Mouse (Mus musculus): ENCODE measurements around the gene Rgs7bp. TPM values are rescaled to one million over a fixed set of nuclear protein-coding genes. Genes with fewer than 3 reads are reported as not detected.

Gene Rgs7bp
- polyA plus RNA-seq, 1 experiment from 2014 or later, result 14.0 TPM

DNA sequence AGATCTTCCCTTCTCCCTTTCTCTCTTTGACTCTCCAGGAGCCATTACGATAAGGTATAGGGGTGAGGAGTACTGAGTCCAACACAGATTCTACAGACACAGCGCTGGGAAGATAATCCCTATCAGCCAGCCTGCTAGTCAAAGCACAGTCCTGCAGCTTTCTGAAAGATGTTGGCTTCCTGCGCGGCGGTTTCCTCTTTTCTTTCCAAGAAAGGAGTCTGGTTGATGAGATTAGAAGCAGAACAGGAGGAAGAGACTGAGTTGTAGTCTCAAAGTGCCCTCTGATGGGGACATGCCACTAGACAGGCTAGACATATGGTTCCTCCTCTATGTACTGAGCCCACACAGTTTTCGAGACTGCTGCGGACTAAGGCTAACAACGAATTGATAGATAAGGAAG is 6.1 kb downstream of the Rgs7bp start:
- peaks cover 7% of the 10 kb centered on the region; the same call in 1 of the 2 replicates for H3K27me3 ChIP-seq
- 83% methylated on average over 8 of the region's 8 CpGs for WGBS
- ATAC-seq (ENCODE audit: low read depth), result no peak
- no peaks in the 10 kb centered on the region for H3K9me3 ChIP-seq
- H3K9ac ChIP-seq, result no peak overlapping the region
- no peaks in the 10 kb centered on the region for H3K36me3 ChIP-seq
- no peak overlapping the region for H3K4me2 ChIP-seq
- no peak overlapping the region for H3K27ac ChIP-seq (replicated peaks)
- H3K4me1 ChIP-seq (replicated peaks), result peaks cover 22% of the 10 kb centered on the region
- H3K4me3 ChIP-seq, result no peak overlapping the region

DNA sequence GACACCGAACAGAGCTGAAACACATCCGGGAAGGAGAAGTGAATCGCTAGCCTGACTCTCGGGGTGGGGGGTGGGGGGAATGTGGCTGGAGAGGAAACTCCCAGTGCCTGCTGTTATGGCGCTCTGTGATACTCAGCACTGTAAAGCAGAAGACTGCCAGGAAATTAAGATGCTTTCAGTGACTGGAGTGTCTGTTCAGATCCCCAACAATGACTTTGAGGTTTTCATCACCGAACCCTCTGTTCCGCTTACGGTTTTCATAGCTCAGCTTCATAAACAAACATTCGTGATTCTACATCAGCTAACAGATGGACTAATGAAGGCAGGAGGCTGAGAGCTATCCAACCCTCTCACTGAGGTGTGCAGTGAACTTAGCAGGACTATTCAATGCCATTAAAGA is 7.4 kb downstream of the Rgs7bp start:
- Histone ChIP-seq H3K4me2 (no peak overlapping the region), H3K9ac (no peak overlapping the region), H3K36me3 (no peaks in the 10 kb centered on the region), H3K27ac (replicated peaks) (no peak overlapping the region), H3K27me3 (no peaks in the 10 kb centered on the region), H3K4me1 (replicated peaks) (peaks cover 10% of the 10 kb centered on the region), H3K9me3 (no peaks in the 10 kb centered on the region), H3K4me3 (no peak overlapping the region)
- no peak for ATAC-seq (ENCODE audit: low read depth)
- 68% methylated on average over 9 of the region's 9 CpGs for WGBS

DNA sequence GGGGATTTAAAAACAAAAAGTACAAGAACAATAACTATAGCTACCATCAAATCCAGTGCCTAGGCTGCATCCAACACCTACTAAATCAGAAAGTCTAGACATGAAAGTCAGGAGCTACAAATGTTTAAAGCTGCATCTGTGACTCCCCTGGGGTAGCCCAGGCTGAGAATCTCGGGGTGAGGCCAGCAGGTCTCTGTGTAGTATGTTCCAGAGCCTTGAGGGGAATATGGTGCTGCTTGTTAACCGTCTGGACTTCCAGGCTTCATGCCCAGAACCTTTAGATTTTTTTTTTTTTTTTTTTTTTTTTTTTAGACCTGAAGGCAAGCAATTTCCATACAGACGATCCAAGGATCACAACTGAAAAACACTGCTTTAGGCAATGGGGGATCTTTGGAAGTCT is 10.8 kb downstream of the Rgs7bp start:
- Histone ChIP-seq H3K27me3 (no peaks in the 10 kb centered on the region), H3K9ac (no peak overlapping the region), H3K36me3 (no peaks in the 10 kb centered on the region), H3K4me1 (replicated peaks) (0 out of 2 replicates have a peak, but pooled peaks cover 5% of the 10 kb centered on the region), H3K4me2 (no peak overlapping the region), H3K4me3 (no peak overlapping the region), H3K27ac (replicated peaks) (no peak overlapping the region), H3K9me3 (no peaks in the 10 kb centered on the region)
- WGBS, result 57% methylated on average over 3 of the region's 3 CpGs
- no peak for ATAC-seq (ENCODE audit: low read depth)

DNA sequence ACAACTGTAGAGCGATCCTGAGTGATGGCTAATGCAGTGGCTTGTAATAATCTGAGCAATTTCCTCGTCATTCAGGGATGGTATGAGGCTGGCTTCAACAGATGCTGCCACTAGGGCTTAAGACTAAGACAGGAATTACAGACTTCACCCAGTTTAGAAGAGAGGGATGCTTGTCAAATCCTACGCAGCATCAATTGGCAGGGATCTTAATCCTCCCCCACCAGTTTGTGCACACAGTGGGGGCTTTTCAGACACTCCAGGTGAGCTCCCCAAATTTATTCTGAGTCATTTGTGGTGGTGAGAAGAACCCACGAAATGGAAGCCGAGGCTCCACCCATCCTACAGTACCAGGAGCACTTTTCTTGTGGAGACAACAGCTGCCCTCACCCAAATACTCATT is 16.4 kb downstream of the Rgs7bp start:
- H3K4me1 ChIP-seq (replicated peaks), result no peaks in the 10 kb centered on the region
- H3K27ac ChIP-seq (replicated peaks), result no peak overlapping the region
- H3K4me3 ChIP-seq, result no peak overlapping the region
- H3K4me2 ChIP-seq, result no peak overlapping the region
- 81% methylated on average over 5 of the region's 5 CpGs for WGBS
- no peaks in the 10 kb centered on the region for H3K27me3 ChIP-seq
- H3K9me3 ChIP-seq, result no peaks in the 10 kb centered on the region
- H3K36me3 ChIP-seq, result no peaks in the 10 kb centered on the region
- no peak overlapping the region for H3K9ac ChIP-seq
- no peak for ATAC-seq (ENCODE audit: low read depth)

DNA sequence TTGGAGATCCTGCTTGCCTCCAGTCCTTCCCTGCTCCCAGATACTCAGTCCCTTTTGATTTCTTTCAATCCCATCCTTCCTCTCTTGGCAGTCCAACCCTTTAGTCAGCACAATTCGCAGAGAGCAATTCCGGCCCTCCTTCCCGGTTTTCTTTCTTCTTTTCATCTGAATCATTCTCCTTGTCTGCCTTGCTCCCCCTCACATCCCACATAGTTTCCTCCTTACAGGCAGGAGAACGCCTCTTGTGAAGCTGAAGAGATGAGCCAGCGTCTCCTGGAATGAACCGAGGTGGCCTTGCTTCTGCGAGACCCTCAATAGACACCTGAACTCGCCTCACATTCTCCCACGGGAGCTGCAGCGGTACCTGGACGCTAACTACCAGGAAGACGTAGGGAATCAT is 16.9 kb downstream of the Rgs7bp start:
- no peak overlapping the region for H3K4me2 ChIP-seq
- no peaks in the 10 kb centered on the region for H3K4me1 ChIP-seq (replicated peaks)
- no peaks in the 10 kb centered on the region for H3K27me3 ChIP-seq
- no peak overlapping the region for H3K4me3 ChIP-seq
- no peak overlapping the region for H3K9ac ChIP-seq
- WGBS, result 86% methylated on average over 12 of the region's 12 CpGs
- H3K9me3 ChIP-seq, result no peaks in the 10 kb centered on the region
- no peaks in the 10 kb centered on the region for H3K36me3 ChIP-seq
- no peak for ATAC-seq (ENCODE audit: low read depth)
- no peak overlapping the region for H3K27ac ChIP-seq (replicated peaks)

DNA sequence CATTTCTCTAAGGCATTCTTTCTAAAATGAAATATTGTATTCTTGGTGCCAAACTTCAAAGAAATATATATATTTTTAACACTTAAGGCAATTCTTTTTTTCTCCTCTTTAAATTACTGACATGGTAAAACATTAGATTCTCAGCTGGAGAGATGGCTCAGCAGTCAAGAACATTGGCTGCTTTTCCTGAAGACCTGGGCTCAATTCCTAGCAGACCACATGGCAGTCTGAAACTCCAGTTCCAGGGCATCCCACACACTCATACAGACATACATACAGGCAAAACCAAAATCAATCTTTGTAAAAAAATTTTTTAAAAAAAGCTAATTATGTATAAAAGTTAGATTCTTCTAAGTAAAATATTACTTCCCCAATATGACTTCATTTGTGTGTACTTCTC is 22.8 kb downstream of the Rgs7bp start:
- no peak overlapping the region for H3K4me2 ChIP-seq
- no peaks in the 10 kb centered on the region for H3K9me3 ChIP-seq
- H3K9ac ChIP-seq, result no peak overlapping the region
- no peaks in the 10 kb centered on the region for H3K4me1 ChIP-seq (replicated peaks)
- no peaks in the 10 kb centered on the region for H3K36me3 ChIP-seq
- H3K27me3 ChIP-seq, result no peaks in the 10 kb centered on the region
- no peak overlapping the region for H3K27ac ChIP-seq (replicated peaks)
- no peak for ATAC-seq (ENCODE audit: low read depth)
- no peak overlapping the region for H3K4me3 ChIP-seq

DNA sequence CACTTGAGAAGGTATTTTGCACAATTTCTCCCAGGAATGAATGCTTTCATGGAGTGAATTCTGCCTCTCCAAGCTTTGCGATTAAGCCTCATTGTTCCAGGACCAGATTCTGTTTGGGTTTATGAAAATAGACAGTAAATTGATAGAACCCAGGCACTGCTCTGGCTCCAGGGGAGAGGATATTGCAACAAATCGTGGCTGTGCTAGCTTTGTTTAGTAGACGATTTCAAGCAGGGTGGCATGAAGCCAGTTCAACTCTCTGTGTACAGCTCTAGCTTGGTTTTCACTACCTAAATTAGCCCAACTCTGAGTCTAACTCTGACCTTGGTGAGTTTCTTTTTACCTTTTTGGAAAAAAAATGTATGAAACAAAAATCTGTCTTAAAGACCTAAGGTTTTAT is 26.5 kb downstream of the Rgs7bp start:
- ATAC-seq (ENCODE audit: low read depth), result no peak
- H3K4me3 ChIP-seq, result no peak overlapping the region
- no peak overlapping the region for H3K4me2 ChIP-seq
- H3K27ac ChIP-seq (replicated peaks), result no peak overlapping the region
- H3K27me3 ChIP-seq, result no peaks in the 10 kb centered on the region
- H3K9ac ChIP-seq, result no peak overlapping the region
- 78% methylated on average over 3 of the region's 3 CpGs for WGBS
- H3K36me3 ChIP-seq, result no peaks in the 10 kb centered on the region
- H3K4me1 ChIP-seq (replicated peaks), result no peaks in the 10 kb centered on the region
- H3K9me3 ChIP-seq, result no peaks in the 10 kb centered on the region

DNA sequence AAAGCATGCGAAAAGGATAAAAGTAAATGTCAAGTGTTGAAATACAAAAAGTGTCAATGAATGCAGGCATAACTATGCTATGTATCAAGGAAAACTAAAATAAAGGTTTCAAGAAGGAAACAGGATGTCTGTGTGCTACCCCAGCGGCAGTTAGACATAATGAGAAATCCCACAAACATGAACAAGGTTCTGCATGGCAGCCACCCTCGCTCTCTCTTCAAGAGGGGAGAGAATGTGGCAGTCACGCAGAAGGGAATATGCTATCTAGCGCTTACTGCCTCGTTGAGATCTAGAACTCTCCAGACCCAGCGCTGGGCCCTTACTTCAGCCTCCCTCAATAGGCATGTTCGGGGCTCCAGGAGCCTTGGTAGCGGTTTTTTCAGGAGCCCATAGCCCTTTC is 38.2 kb downstream of the Rgs7bp start:
- Histone ChIP-seq H3K27me3 (no peaks in the 10 kb centered on the region), H3K4me1 (replicated peaks) (no peaks in the 10 kb centered on the region), H3K36me3 (no peaks in the 10 kb centered on the region), H3K4me2 (no peak overlapping the region), H3K27ac (replicated peaks) (no peak overlapping the region), H3K9me3 (no peaks in the 10 kb centered on the region), H3K4me3 (no peak overlapping the region), H3K9ac (no peak overlapping the region)
- 87% methylated on average over 9 of the region's 9 CpGs for WGBS
- no peak for ATAC-seq (ENCODE audit: low read depth)

DNA sequence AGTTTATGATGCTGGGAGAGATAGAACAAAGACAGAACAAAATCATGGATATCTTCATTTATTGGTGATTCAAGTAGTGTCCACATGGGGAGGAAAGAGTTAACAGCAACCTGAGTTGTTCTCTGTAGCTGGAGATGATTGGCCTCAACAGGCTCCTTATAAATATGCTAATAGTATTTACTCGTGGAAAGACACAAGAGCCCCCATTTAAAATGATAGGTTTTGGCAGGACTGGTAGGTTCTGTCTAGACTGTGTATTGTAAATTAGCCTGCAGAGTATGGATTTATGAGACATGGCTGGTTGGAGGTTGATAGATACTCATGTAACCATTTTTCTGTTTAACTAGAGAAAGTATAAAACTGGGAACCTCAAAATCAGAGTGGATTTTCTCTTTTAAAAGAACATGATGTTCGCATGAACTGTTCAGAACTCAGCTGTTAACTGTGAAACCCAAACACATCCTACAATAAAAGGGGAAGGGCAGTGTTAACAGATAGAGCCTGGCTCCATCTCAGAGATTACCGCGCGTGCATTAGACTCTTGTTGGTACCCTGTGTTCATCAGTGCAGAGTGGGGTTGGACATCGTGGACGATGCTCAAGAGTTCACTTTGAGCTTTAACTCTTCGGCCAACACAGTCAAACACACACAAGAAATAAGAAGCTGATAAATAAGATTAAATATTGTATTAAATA is 38.9 kb downstream of the Rgs7bp start:
- no peak overlapping the region for H3K4me3 ChIP-seq
- H3K36me3 ChIP-seq, result no peaks in the 10 kb centered on the region
- peak; percentile 76; the same call in 1 of the 2 replicates for ATAC-seq (ENCODE audit: low read depth)
- no peaks in the 10 kb centered on the region for H3K27me3 ChIP-seq
- H3K9ac ChIP-seq, result no peak overlapping the region
- no peak overlapping the region for H3K27ac ChIP-seq (replicated peaks)
- no peaks in the 10 kb centered on the region for H3K9me3 ChIP-seq
- WGBS, result 72% methylated on average over 8 of the region's 8 CpGs
- H3K4me2 ChIP-seq, result no peak overlapping the region
- no peaks in the 10 kb centered on the region for H3K4me1 ChIP-seq (replicated peaks)

DNA sequence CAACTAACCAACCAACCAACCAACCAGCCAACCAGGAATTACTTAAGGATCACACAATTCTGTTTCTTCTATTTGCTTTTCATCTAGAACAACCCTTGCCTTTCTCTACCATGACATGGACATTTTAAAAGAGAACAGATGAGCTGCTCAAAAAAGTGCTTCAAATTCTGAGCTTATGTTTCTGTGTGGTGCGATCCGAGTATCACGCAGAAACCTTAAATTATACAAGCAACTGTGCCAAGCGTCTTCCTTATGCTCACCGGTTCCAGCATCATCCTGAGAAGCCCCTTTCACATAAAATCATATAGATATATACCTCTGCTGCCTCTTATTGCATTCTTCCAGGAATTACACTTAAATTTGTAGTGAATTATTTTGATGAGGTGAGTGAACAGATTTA is 43.4 kb downstream of the Rgs7bp start:
- Histone ChIP-seq H3K9ac (no peak overlapping the region), H3K4me1 (replicated peaks) (no peaks in the 10 kb centered on the region), H3K36me3 (no peaks in the 10 kb centered on the region), H3K4me3 (no peak overlapping the region), H3K27ac (replicated peaks) (no peak overlapping the region), H3K27me3 (no peaks in the 10 kb centered on the region), H3K9me3 (no peaks in the 10 kb centered on the region), H3K4me2 (no peak overlapping the region)
- 90% methylated on average over 5 of the region's 5 CpGs for WGBS
- ATAC-seq (ENCODE audit: low read depth), result no peak

GRCm38 (mm10) chr13:105008891-105009290 is 45.8 kb downstream of the Rgs7bp start:
- ATAC-seq (ENCODE audit: low read depth), result no peak
- H3K9ac ChIP-seq, result no peak overlapping the region
- H3K27me3 ChIP-seq, result no peaks in the 10 kb centered on the region
- H3K36me3 ChIP-seq, result no peaks in the 10 kb centered on the region
- H3K4me1 ChIP-seq (replicated peaks), result no peaks in the 10 kb centered on the region
- no peak overlapping the region for H3K4me3 ChIP-seq
- H3K27ac ChIP-seq (replicated peaks), result no peak overlapping the region
- no peaks in the 10 kb centered on the region for H3K9me3 ChIP-seq
- 98% methylated on average over 2 of the region's 2 CpGs for WGBS
- H3K4me2 ChIP-seq, result no peak overlapping the region

- Histone ChIP-seq H3K36me3 (no peaks in the 10 kb centered on the region), H3K9ac (no peak overlapping the region), H3K4me2 (no peak overlapping the region), H3K9me3 (no peaks in the 10 kb centered on the region), H3K27me3 (no peaks in the 10 kb centered on the region), H3K4me3 (no peak overlapping the region), H3K27ac (replicated peaks) (no peak overlapping the region), H3K4me1 (replicated peaks) (no peaks in the 10 kb centered on the region; the same call in 1 of the 2 replicates)
- no peak for ATAC-seq (ENCODE audit: low read depth)
- WGBS, result 69% methylated on average over 2 of the region's 2 CpGs
Measured at GRCm38 (mm10) chr13:105002831-105003157, 51.9 kb downstream of the Rgs7bp start.

DNA sequence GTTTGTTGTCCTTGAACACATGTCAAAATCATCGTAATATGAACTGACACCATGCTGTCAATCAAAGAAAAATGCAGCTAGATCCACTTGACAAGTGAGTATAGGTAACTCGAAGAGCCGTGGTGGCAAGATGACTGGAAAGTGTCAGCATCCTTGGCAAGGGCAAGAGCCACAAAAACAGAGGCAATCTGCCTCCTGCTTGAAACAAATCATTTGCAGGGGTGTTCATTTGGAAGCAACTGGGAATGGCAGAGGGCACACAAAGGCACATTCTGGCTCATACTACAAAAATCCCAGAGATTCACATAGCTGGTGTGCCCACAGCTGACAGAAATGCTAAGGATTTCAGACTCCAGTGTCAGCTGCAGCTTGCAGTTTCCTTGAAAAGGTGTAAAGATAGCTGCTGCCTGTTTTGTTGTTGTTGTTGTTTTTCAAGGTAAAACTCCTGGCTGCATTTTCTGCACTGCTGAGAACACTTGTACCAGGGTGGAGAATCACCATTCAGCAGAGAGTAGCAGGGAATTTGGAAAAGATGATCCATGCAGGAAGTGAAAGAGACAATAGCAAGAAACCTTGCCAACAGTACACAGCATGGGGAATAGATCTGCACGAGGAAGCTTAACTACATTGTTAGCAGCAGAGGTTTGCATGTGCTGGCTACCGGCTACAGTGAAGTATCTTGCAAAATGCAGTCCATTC is 52.4 kb downstream of the Rgs7bp start:
- H3K9ac ChIP-seq, result no peak overlapping the region
- H3K4me3 ChIP-seq, result no peak overlapping the region
- H3K4me1 ChIP-seq (replicated peaks), result no peaks in the 10 kb centered on the region; the same call in 1 of the 2 replicates
- no peaks in the 10 kb centered on the region for H3K27me3 ChIP-seq
- no peak overlapping the region for H3K4me2 ChIP-seq
- no peaks in the 10 kb centered on the region for H3K36me3 ChIP-seq
- no peaks in the 10 kb centered on the region for H3K9me3 ChIP-seq
- no peak for ATAC-seq (ENCODE audit: low read depth)
- H3K27ac ChIP-seq (replicated peaks), result no peak overlapping the region
- WGBS, result 86% methylated on average over 5 of the region's 5 CpGs
